In genomic region chr15:79812840-79813239, GRCm38 (mm10) we compare ENCODE assay signal across 15 mouse cellular contexts. TPM values are rescaled to one million over a fixed set of nuclear protein-coding genes. Genes with fewer than 3 reads are reported as not detected.
"Had no signal": no experiment of that assay in that cellular context is flagged by ENCODE, and none has a peak within 500 bp of the region (broad histone marks: within the 10 kb centered on the region; RNA-seq: fewer than 3 reads in every experiment).

No protein-coding gene starts in this region.

RNA-seq across cellular contexts. Expression of gene Npcd, which starts 21.2 kb away (rescaled TPM):
- polyA plus RNA-seq: heart, embryonic 10.5 days; heart, embryonic 12.5 days; heart, embryonic 13.5 days; heart, embryonic 14.5 days; heart, embryonic 15.5 days; heart, embryonic 16.5 days; heart, postnatal 0 days; inflammation-experienced regulatory T-cells, adult 6 months; intestine, embryonic 14.5 days; intestine, embryonic 16.5 days; intestine, postnatal 0 days; kidney, adult 2 months; kidney, embryonic 15.5 days; kidney, embryonic 16.5 days; large intestine, adult 2 months had no signal
